Mouse (Mus musculus) stomach, embryonic 14.5 days (tissue): ENCODE results near the gene Tbxas1. TPM values are rescaled to one million over a fixed set of nuclear protein-coding genes. Genes with fewer than 3 reads are reported as not detected.
A peak's percentile ranks its signal among the peaks of the same experiment; 100 is the strongest.

ENCODE experiments used
- ATAC-seq: fragments of 200-750 bp; cut with Nextera tagmentation; 2 replicates; pipeline ENCODE4 v1.8.0; 2017; ENCODE audit warnings: low read depth, moderate TSS enrichment; ENCODE audit not compliant: insufficient number of reproducible peaks, insufficient read depth, low FRiP score
- H3K27ac ChIP-seq: fragments of 300-500 bp; sonication (generic); 2 replicates; pipeline ENCODE4 v1.5.1; 2014; ENCODE audit warnings: mild to moderate bottlenecking, low read length, moderate library complexity, mixed read lengths
- H3K27me3 ChIP-seq: fragments of 300-500 bp; sonication (generic); 2 replicates; pipeline ENCODE4 v1.6.1; 2014; ENCODE audit warnings: low read length, control low read depth, mixed read lengths; ENCODE audit not compliant: control insufficient read depth, insufficient read depth
- H3K36me3 ChIP-seq: fragments of 300-500 bp; sonication (generic); 2 replicates; pipeline ENCODE4 v1.6.1; 2014; ENCODE audit warnings: mild to moderate bottlenecking, control low read depth, low read length, moderate library complexity, mixed read lengths; ENCODE audit not compliant: control insufficient read depth, insufficient read depth
- H3K4me1 ChIP-seq: fragments of 300-500 bp; sonication (generic); 2 replicates; pipeline ENCODE4 v1.6.1; 2014; ENCODE audit warnings: low read length, control low read depth, mixed read lengths; ENCODE audit not compliant: control insufficient read depth, insufficient read depth
- H3K4me2 ChIP-seq: fragments of 300-500 bp; sonication (generic); replicated peaks from 2 replicates; pipeline ENCODE4 v1.6.1; 2014; ENCODE audit warnings: low read depth, low read length, control low read depth
- H3K4me3 ChIP-seq: fragments of 300-500 bp; sonication (generic); 2 replicates; pipeline ENCODE4 v1.5.1; 2014; ENCODE audit warnings: low read depth, low read length, control low read depth
- H3K9ac ChIP-seq: fragments of 300-500 bp; sonication (generic); replicated peaks from 2 replicates; pipeline ENCODE4 v1.6.1; 2014; ENCODE audit warnings: low read depth, mild to moderate bottlenecking, control low read depth, low read length, moderate library complexity, mixed read lengths
- H3K9me3 ChIP-seq: fragments of 300-500 bp; sonication (generic); 2 replicates; pipeline ENCODE4 v1.6.1; 2016; ENCODE audit warnings: low read depth, low read length, control low read depth; ENCODE audit not compliant: control insufficient read depth
- WGBS: fragments of 180-500 bp; shearing (Covaris S2); extraction: QIAGEN DNeasy Blood & Tissue Kit; methylation state at CpG from one replicate; pipeline ENCODE4 v1.1.7; 2014; 5-methylcytosine and 5-hydroxymethylcytosine counted together
- polyA plus RNA-seq: library from polyadenylated mRNA; unstranded; fragments of >200 nt; fragmentation: Nextera tagmentation; extraction: Ambion mirVana; gene quantifications from 2 replicates; pipeline ENCODE4 v1.2.1, GENCODE M21; 2014

Gene Tbxas1
- polyA plus RNA-seq, 1 experiment from 2014 or later, result 3.3 TPM

GRCm38 (mm10) chr6:39106812-39107211, 231.6 kb downstream of the Tbxas1 start:
- no peak overlapping the region for H3K4me2 ChIP-seq
- H3K27ac ChIP-seq, result no peak overlapping the region
- no peaks in the 10 kb centered on the region for H3K9me3 ChIP-seq
- H3K27me3 ChIP-seq, result no peaks in the 10 kb centered on the region
- no peak overlapping the region for H3K9ac ChIP-seq
- H3K4me1 ChIP-seq, result no peaks in the 10 kb centered on the region
- H3K36me3 ChIP-seq, result no peaks in the 10 kb centered on the region
- 63% methylated on average over 2 of the region's 2 CpGs for whole genome bisulfite sequencing
- no peak overlapping the region for H3K4me3 ChIP-seq
- ATAC-seq, result no peak

DNA sequence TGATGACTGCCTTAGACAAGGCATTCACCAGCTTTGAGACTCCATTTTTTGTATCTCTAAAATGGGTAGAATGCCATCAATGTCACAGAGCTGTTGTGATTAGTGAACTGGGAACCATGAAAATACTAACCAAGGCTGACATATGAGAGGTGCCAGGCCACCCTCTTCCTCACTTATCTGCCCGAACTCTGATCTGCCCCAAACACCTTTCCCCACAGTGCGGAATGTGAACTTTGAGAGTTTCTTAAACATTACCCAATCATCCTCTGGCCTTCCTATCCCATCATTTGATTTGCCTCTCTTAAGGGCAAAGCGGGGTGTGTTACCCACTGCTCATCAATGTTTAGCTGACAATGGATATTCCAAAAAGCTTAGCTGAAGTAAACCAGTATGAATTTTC, 237.5 kb downstream of the Tbxas1 start:
- Histone ChIP-seq H3K4me3 (no peak overlapping the region), H3K9ac (no peak overlapping the region), H3K36me3 (no peaks in the 10 kb centered on the region), H3K27me3 (no peaks in the 10 kb centered on the region), H3K27ac (no peak overlapping the region), H3K4me2 (no peak overlapping the region), H3K9me3 (no peaks in the 10 kb centered on the region), H3K4me1 (no peaks in the 10 kb centered on the region)
- ATAC-seq, result no peak
- 85% methylated on average over 3 of the region's 3 CpGs for WGBS

GRCm38 (mm10) chr6:39113141-39113540, 237.9 kb downstream of the Tbxas1 start:
- Histone ChIP-seq H3K9ac (no peak overlapping the region), H3K36me3 (no peaks in the 10 kb centered on the region), H3K27me3 (no peaks in the 10 kb centered on the region), H3K4me1 (no peaks in the 10 kb centered on the region), H3K9me3 (no peaks in the 10 kb centered on the region), H3K4me2 (no peak overlapping the region), H3K27ac (no peak overlapping the region), H3K4me3 (no peak overlapping the region)
- no peak for ATAC-seq
- 76% methylated on average over 3 of the region's 3 CpGs for WGBS

DNA sequence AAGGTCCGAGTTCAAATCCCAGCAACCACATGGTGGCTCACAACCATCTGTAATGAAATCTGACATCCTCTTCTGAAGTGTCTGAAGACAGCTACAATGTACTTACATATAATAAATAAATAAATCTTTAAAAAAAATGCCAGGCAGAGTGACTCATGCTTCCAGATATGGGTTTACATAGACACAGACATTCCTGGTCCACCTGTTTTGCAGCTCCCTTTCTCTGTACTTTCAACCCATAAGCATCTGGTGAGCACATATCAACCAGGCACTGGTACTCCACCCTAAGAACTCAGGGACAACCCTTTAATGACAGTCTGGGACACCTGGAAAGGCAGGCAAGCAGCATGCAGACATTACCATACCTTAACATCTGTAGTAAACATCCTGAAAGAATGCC, 240.2 kb downstream of the Tbxas1 start:
- no peak for ATAC-seq
- H3K4me2 ChIP-seq, result no peak overlapping the region

DNA sequence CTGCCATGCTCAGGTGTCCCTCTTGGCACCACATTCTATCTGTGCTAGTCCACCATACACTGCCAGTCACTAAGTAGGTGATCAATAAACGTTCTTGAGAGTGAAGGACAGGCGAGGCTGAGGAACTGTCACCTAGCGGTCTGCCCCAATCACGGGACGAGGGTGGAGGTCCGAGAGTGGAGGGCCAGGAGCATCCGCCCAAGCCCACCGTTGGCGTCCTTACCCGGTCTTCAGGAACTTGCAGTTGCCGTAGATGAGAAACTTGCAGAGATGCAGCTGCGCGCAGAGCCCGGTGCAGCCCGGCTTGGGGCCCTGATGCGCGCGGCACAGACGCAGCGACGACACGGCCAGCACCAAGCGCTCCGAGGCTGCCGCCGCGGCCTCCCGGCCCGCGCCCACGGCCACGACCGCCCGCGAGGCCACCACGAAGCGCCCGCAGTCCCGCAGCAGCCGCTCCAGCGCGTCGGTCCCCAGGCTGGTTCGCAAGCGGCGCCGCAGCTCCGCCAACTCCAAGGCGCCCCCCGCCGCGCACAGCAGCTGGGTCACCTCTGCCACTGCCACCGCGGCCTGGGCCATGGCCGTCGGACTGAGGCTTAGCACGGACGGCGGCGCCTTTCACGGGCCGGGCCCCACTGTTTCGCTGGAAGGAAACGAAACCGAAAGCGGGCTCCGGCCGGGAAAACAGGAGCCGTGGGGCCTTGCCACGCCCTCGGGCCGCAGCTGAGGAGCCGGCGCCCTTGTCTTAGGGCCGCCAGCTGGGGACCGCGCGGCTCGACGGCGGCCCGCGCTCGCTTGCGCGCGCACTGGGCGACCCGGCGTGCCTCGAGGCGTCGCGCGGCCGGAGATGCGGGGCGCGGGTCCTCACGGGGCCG, 242.6 kb downstream of the Tbxas1 start, which contains the start of gene Parp12:
Gene Parp12 (minus strand): TSS at position 766 of the 872 bp plus-strand sequence.
- H3K27me3 ChIP-seq, result peaks cover 3% of the 10 kb centered on the region; the same call in 1 of the 2 replicates
- H3K27ac ChIP-seq, result peak within 1 kb of the TSS; percentile 66
- ATAC-seq, result peak; percentile 81
- H3K4me3 ChIP-seq, result peak within 1 kb of the TSS; percentile 94
- peaks cover 6% of the 10 kb centered on the region; the same call in 1 of the 2 replicates for H3K9me3 ChIP-seq
- H3K4me1 ChIP-seq, result no peaks in the 10 kb centered on the region
- peak within 1 kb of the TSS; percentile 79 for H3K9ac ChIP-seq
- 2% methylated on average over 99 of the region's 101 CpGs for WGBS
- no peaks in the 10 kb centered on the region for H3K36me3 ChIP-seq
- H3K4me2 ChIP-seq, result peak within 1 kb of the TSS; percentile 59

More for the DNA sequence above, 240.2 kb downstream of the Tbxas1 start:
- no peaks in the 10 kb centered on the region for H3K4me1 ChIP-seq
- no peak overlapping the region for H3K27ac ChIP-seq
- H3K36me3 ChIP-seq, result no peaks in the 10 kb centered on the region
- H3K9me3 ChIP-seq, result peaks cover 6% of the 10 kb centered on the region; the same call in 1 of the 2 replicates
- 75% methylated on average over 1 of the region's 1 CpGs for WGBS
- no peak overlapping the region for H3K9ac ChIP-seq
- H3K4me3 ChIP-seq, result no peak overlapping the region
- H3K27me3 ChIP-seq, result peaks cover 3% of the 10 kb centered on the region; the same call in 1 of the 2 replicates

- Histone ChIP-seq H3K27me3 (peaks cover 3% of the 10 kb centered on the region; the same call in 1 of the 2 replicates), H3K36me3 (no peaks in the 10 kb centered on the region), H3K9me3 (peaks cover 6% of the 10 kb centered on the region; the same call in 1 of the 2 replicates), H3K4me1 (no peaks in the 10 kb centered on the region), H3K9ac (peak overlapping the region; percentile 79), H3K4me3 (peak overlapping the region; percentile 94), H3K4me2 (peak overlapping the region; percentile 59), H3K27ac (peak overlapping the region; percentile 48; the same call in 1 of the 2 replicates)
- ATAC-seq, result no peak
- 12% methylated on average over 49 of the region's 49 CpGs for WGBS
Observed at GRCm38 (mm10) chr6:39118456-39118881, 243.3 kb downstream of the Tbxas1 start.

DNA sequence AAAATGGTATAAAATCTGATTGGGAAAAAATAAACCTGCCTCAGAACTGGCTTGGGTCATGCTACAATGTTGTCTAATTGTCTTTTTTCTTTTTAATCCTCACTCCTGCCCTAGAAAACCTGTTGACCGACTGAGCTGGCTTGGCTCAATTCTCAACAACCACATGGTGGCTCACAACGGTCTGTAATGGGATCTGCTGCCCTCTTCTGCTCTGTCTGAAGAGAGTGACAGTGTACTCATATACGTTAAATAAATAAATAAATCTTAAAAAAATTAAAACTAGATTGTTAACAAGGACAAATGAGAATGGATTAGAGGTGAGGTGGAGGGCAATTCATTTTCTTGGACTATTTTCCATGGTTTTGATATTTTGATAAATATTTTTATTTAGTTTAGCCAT, 245.5 kb downstream of the Tbxas1 start:
- 55% methylated on average over 3 of the region's 3 CpGs for WGBS
- H3K4me3 ChIP-seq, result no peak overlapping the region
- peaks cover 6% of the 10 kb centered on the region; the same call in 1 of the 2 replicates for H3K9me3 ChIP-seq
- H3K9ac ChIP-seq, result no peak overlapping the region
- no peak overlapping the region for H3K27ac ChIP-seq
- no peaks in the 10 kb centered on the region for H3K36me3 ChIP-seq
- ATAC-seq, result no peak
- no peaks in the 10 kb centered on the region for H3K4me1 ChIP-seq
- peaks cover 3% of the 10 kb centered on the region; the same call in 1 of the 2 replicates for H3K27me3 ChIP-seq
- H3K4me2 ChIP-seq, result no peak overlapping the region

- ATAC-seq, result no peak
- no peak overlapping the region for H3K9ac ChIP-seq
Observed at GRCm38 (mm10) chr6:39124719-39125118, 249.5 kb downstream of the Tbxas1 start.

More at GRCm38 (mm10) chr6:39124719-39125118, 249.5 kb downstream of the Tbxas1 start:
- Histone ChIP-seq H3K4me3 (no peak overlapping the region), H3K27ac (no peak overlapping the region), H3K36me3 (no peaks in the 10 kb centered on the region), H3K27me3 (no peaks in the 10 kb centered on the region), H3K9me3 (no peaks in the 10 kb centered on the region), H3K4me1 (no peaks in the 10 kb centered on the region), H3K4me2 (no peak overlapping the region)
